Mouse (Mus musculus): ENCODE data around the gene Apba2. TPM values are rescaled to one million over a fixed set of nuclear protein-coding genes. Genes with fewer than 3 reads are reported as not detected.

Apba2 gene
- polyA plus RNA-seq, 1 experiment = 1.8 TPM

GRCm38 (mm10) chr7:64791145-64791544 is 289.6 kb downstream of the Apba2 start:
- no peaks in the 10 kb centered on the region for H3K4me1 ChIP-seq (ENCODE audit: control insufficient read depth, insufficient read depth, low read length)
- H3K4me3 ChIP-seq (replicated peaks; ENCODE audit: extremely low read depth, low read depth, low read length) = no peak overlapping the region
- 66% methylated on average over 9 of the region's 9 CpGs for WGBS
- no peak for DNase-seq
- no peak for TF ChIP-seq CTCF (IDR thresholded peaks at IDR 0.05; ENCODE audit: insufficient read depth, low read length)
- no peak for TF ChIP-seq POLR2A (IDR thresholded peaks at IDR 0.05; ENCODE audit: borderline replicate concordance, extremely low read depth, low read depth, low read length)

DNA sequence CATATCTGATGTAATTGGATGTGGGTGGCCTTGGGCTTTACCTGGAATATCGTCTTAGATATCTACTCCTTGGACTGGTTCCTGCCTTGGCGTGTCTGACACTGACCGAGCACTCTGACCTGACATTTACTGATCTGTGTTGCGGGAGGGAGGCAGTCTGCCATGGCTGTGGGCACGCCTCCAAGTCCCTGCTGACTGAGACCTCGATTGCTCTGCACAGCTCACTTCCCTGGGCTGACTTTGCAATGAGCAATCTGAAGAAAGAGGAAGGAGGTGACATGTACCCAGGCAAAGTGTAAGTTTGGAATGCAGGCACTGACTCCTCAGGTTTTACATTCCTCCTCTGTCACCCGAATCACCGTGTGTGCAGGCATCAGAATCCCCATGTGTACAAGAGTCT is 290.5 kb downstream of the Apba2 start:
- 39% methylated on average over 8 of the region's 8 CpGs for WGBS
- TF ChIP-seq CTCF (IDR thresholded peaks at IDR 0.05; ENCODE audit: insufficient read depth, low read length) (no peak), POLR2A (IDR thresholded peaks at IDR 0.05; ENCODE audit: borderline replicate concordance, extremely low read depth, low read depth, low read length) (no peak)
- Histone ChIP-seq H3K4me1 (ENCODE audit: control insufficient read depth, insufficient read depth, low read length) (no peaks in the 10 kb centered on the region), H3K4me3 (replicated peaks; ENCODE audit: extremely low read depth, low read depth, low read length) (no peak overlapping the region)
- DNase-seq = no peak

DNA sequence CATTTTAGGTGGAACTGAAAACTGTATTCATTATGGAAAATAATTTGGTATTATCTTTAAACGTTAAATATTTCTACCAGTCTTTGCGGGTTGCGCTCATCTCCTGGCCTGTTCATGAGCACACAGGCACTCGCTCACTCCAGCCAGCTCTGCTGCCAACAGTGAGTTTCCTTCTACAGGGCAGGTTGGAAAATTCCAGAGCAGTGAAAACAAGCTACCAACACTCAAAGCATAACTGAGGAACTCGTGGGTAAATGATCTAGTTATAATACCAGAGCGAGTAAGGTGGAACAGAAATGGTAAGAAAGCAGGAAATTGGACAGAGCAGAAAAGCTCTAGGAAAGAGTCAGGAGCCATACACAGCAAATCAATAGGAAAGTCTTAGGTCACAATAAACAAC is 294.0 kb downstream of the Apba2 start:
- no peaks in the 10 kb centered on the region for H3K4me1 ChIP-seq (ENCODE audit: control insufficient read depth, insufficient read depth, low read length)
- no peak overlapping the region for H3K4me3 ChIP-seq (replicated peaks; ENCODE audit: extremely low read depth, low read depth, low read length)
- WGBS = 80% methylated on average over 6 of the region's 6 CpGs
- DNase-seq = no peak
- no peak for TF ChIP-seq POLR2A (IDR thresholded peaks at IDR 0.05; ENCODE audit: borderline replicate concordance, extremely low read depth, low read depth, low read length)
- TF ChIP-seq CTCF (IDR thresholded peaks at IDR 0.05; ENCODE audit: insufficient read depth, low read length) = no peak

Other genes starting within 250 kb of the Apba2 start
- gene Mtmr10, start 214.1 kb upstream of the Apba2 start, polyA plus RNA-seq (2012; rRNA removed) = 10.9 and 13.9 TPM in 2 replicates
- 2.7 and 3.8 TPM in 2 replicates for gene Fan1, start 127.6 kb upstream of the Apba2 start, polyA plus RNA-seq (2012; rRNA removed)
- gene Mphosph10, start 109.4 kb upstream of the Apba2 start, polyA plus RNA-seq (2012; rRNA removed) = 0.51 and 1.3 TPM in 2 replicates
- 21.0 and 21.1 TPM in 2 replicates for gene Mcee, start 109.1 kb upstream of the Apba2 start, polyA plus RNA-seq (2012; rRNA removed)

All from lung, adult 2 months (tissue).